Mouse (Mus musculus) liver, embryonic 11.5 days (tissue): ENCODE measurements around the gene Lce1f. TPM values are rescaled to one million over a fixed set of nuclear protein-coding genes. Genes with fewer than 3 reads are reported as not detected.

Source experiments
- ATAC-seq: fragments of 200-750 bp; cut with Nextera tagmentation; replicated peaks from 2 replicates; pipeline ENCODE4 v1.8.0; 2017; ENCODE audit warnings: moderate number of reproducible peaks, mild to moderate bottlenecking, moderate TSS enrichment, moderate library complexity; ENCODE audit not compliant: low FRiP score
- DNase-seq: peaks from one replicate; pipeline ENCODE4 v3.0.0-alpha.2; 2017; ENCODE audit warnings: low spot score
- H3K27ac ChIP-seq: fragments of 300-500 bp; sonication (generic); 2 replicates; pipeline ENCODE4 v1.5.1; 2014; ENCODE audit warnings: mild to moderate bottlenecking, low read depth, low read length, control low read depth
- H3K27me3 ChIP-seq: fragments of 300-500 bp; sonication (generic); replicated peaks from 2 replicates; pipeline ENCODE4 v1.6.1; 2014; ENCODE audit warnings: low read length, mixed read lengths; ENCODE audit not compliant: control insufficient read depth, insufficient read depth
- H3K36me3 ChIP-seq: fragments of 300-500 bp; sonication (generic); 2 replicates; pipeline ENCODE4 v1.6.1; 2014; ENCODE audit warnings: mild to moderate bottlenecking, low read length, moderate library complexity, mixed read lengths; ENCODE audit not compliant: control insufficient read depth, insufficient read depth
- H3K4me1 ChIP-seq: fragments of 300-500 bp; sonication (generic); replicated peaks from 2 replicates; pipeline ENCODE4 v1.6.1; 2014; ENCODE audit warnings: low read length, mixed read lengths; ENCODE audit not compliant: control insufficient read depth, insufficient read depth
- H3K4me2 ChIP-seq: fragments of 300-500 bp; sonication (generic); 2 replicates; pipeline ENCODE4 v1.6.1; 2014; ENCODE audit warnings: mild to moderate bottlenecking, control low read depth, moderate library complexity
- H3K4me3 ChIP-seq: fragments of 300-500 bp; sonication (generic); 2 replicates; pipeline ENCODE4 v1.5.1; 2014; ENCODE audit warnings: low read depth, low read length, control low read depth
- H3K9ac ChIP-seq: fragments of 300-500 bp; sonication (generic); 2 replicates; pipeline ENCODE4 v1.6.1; 2014; ENCODE audit warnings: low read depth, low read length, control low read depth
- H3K9me3 ChIP-seq: fragments of 300-500 bp; sonication (generic); 2 replicates; pipeline ENCODE4 v1.6.1; 2016; ENCODE audit warnings: low read length, inconsistent platforms, mixed read lengths; ENCODE audit not compliant: control insufficient read depth
- WGBS: fragments of 180-500 bp; shearing (Covaris S2); extraction: QIAGEN DNeasy Blood & Tissue Kit; methylation state at CpG from one replicate; pipeline ENCODE4 v1.1.7; 2014; 5-methylcytosine and 5-hydroxymethylcytosine counted together
- polyA plus RNA-seq: library from polyadenylated mRNA; unstranded; fragments of >200 nt; fragmentation: Nextera tagmentation; extraction: Ambion mirVana; gene quantifications from 2 replicates; pipeline ENCODE4 v1.2.1, GENCODE M21; 2014

Gene Lce1f
- not detected in 2 replicates for polyA plus RNA-seq

DNA sequence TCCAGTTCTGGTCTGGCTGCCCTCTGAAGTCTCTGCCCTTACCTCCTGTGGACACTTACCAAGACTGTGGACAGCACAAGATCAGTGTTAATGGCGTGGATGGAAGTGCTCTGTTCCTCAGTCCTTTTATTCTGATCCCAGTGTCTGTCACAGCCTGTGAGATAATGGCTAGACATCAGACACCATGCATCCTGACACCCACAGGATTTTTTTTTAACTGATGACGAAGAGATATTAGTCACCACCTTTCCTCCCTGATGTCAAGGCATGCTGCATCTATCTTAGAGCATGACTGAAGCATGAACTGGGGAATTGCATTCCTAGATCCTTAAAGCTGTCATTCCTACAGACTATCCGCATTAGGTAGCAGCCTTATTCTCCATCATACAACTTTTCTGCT lies at the start of gene Lce1f:
TSS of gene Lce1f (minus strand) at position 101 of the 400 bp plus-strand sequence.
- Histone ChIP-seq H3K4me2 (no peak within 1 kb of the TSS), H3K27ac (no peak within 1 kb of the TSS), H3K9ac (no peak within 1 kb of the TSS), H3K4me1 (no peaks in the 10 kb centered on the region), H3K27me3 (no peaks in the 10 kb centered on the region), H3K4me3 (no peak within 1 kb of the TSS), H3K36me3 (no peaks in the 10 kb centered on the region), H3K9me3 (no peaks in the 10 kb centered on the region)
- ATAC-seq (no peak), DNase-seq (no peak)
- 66% methylated on average over 3 of the region's 3 CpGs for WGBS

DNA sequence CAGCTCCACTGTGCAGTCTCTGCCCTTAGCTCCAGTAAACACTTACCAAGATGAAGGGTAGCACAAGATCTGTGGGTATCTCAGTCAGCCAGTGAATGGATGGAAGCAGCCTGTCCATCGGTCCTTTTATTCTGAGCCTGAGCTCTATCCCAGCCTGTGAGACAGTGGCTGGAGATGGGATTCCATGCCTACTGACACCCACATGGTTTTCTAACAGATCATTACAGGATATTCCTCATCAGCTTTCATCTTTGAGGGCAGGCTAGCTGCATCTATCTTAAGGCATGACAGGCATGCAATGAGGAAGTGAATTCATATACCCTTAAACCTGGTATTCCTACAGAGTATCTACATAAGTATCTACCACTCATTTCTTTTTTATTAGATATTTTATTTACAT lies 44.8 kb upstream of the Lce1f start, which contains the start of gene Lce1h:
TSS of gene Lce1h (minus strand) at position 101 of the 400 bp plus-strand sequence.
- DNase-seq = no peak
- H3K36me3 ChIP-seq = no peaks in the 10 kb centered on the region
- no peak for ATAC-seq

DNA sequence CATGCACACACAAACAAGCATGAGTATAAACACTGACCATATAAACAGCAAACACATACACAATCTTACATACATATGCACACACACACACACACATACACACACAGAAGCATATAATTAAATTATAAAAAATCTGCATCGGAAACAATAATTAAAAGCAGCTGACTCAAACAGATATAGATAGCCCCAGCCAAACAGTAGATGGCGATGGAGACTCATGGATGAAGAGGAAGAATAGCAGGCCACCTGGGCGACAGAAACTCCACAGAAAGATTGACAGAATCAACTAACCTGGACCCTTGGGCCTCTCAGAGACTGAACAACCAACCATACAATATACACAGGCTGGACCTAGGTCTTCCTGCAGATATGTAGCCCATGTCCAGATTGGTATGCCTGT lies 33.0 kb upstream of the Lce1f start:
- Histone ChIP-seq H3K4me2 (no peak overlapping the region), H3K27ac (no peak overlapping the region), H3K4me1 (no peaks in the 10 kb centered on the region), H3K4me3 (no peak overlapping the region), H3K36me3 (no peaks in the 10 kb centered on the region), H3K9ac (no peak overlapping the region), H3K27me3 (no peaks in the 10 kb centered on the region), H3K9me3 (no peaks in the 10 kb centered on the region)
- no peak for ATAC-seq
- 41% methylated on average over 3 of the region's 3 CpGs for WGBS
- no peak for DNase-seq

More for the DNA sequence above, 44.8 kb upstream of the Lce1f start, which contains the start of gene Lce1h:
- H3K27me3 ChIP-seq = no peaks in the 10 kb centered on the region
- 80% methylated on average over 1 of the region's 1 CpGs for WGBS
- no peaks in the 10 kb centered on the region for H3K9me3 ChIP-seq
- H3K9ac ChIP-seq = no peak within 1 kb of the TSS
- H3K4me2 ChIP-seq = no peak within 1 kb of the TSS
- H3K4me3 ChIP-seq = no peak within 1 kb of the TSS
- H3K27ac ChIP-seq = no peak within 1 kb of the TSS
- no peaks in the 10 kb centered on the region for H3K4me1 ChIP-seq

DNA sequence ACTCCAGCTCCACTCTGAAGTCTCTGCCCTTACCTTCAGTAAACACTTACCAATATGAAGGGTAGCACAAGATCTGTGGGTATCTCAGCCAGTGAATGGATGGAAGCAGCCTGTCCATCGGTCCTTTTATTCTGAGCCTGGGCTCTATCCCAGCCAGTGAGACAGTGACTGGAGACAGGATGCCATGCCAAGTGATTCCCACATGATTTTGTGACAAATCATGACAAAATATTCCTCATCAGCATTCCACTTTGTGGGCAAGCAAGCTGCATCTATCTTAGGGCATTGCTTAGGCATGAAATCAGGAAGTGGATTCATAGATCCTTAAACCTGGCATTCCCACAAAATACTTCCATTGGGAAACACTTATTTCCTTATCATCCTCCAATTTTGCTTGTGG lies 32.1 kb upstream of the Lce1f start, which contains the start of gene Lce1g:
TSS of gene Lce1g (minus strand) at position 101 of the 400 bp plus-strand sequence.
- no peak for DNase-seq
- H3K4me1 ChIP-seq = no peaks in the 10 kb centered on the region
- 70% methylated on average over 1 of the region's 1 CpGs for WGBS

DNA sequence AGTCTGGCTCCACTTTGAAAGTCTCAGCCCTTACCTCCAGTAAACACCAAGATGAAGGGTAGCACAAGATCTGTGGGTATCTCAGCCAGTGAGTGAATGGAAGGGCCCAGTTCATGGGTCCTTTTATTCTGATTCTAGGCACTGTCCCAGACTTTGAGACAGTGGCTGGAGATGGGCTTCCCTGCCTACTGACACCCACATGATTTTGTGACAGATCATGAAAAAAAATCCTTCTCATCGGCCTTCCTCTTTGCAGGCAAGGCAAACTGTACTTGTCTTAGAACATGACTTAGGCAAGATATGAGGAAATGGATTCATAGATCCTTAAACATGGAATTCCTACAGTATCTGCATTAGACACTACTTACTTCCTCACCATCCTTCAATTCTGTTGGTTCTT lies 18.8 kb upstream of the Lce1f start, which contains the start of gene Gm38119:
TSS of gene Gm38119 (minus strand) at position 101 of the 400 bp plus-strand sequence.
- H3K9ac ChIP-seq = no peak within 1 kb of the TSS
- H3K4me2 ChIP-seq = no peak within 1 kb of the TSS
- DNase-seq (no peak), ATAC-seq (no peak)
- no peaks in the 10 kb centered on the region for H3K27me3 ChIP-seq
- no peak within 1 kb of the TSS for H3K27ac ChIP-seq
- H3K4me3 ChIP-seq = no peak within 1 kb of the TSS
- WGBS = 46% methylated on average over 1 of the region's 1 CpGs
- no peaks in the 10 kb centered on the region for H3K4me1 ChIP-seq
- no peaks in the 10 kb centered on the region for H3K9me3 ChIP-seq
- no peaks in the 10 kb centered on the region for H3K36me3 ChIP-seq

More for the DNA sequence above, 32.1 kb upstream of the Lce1f start, which contains the start of gene Lce1g:
- no peaks in the 10 kb centered on the region for H3K9me3 ChIP-seq
- H3K4me2 ChIP-seq = no peak within 1 kb of the TSS
- no peak within 1 kb of the TSS for H3K4me3 ChIP-seq
- no peaks in the 10 kb centered on the region for H3K27me3 ChIP-seq
- no peak within 1 kb of the TSS for H3K27ac ChIP-seq
- H3K36me3 ChIP-seq = no peaks in the 10 kb centered on the region
- no peak within 1 kb of the TSS for H3K9ac ChIP-seq
- ATAC-seq = no peak

DNA sequence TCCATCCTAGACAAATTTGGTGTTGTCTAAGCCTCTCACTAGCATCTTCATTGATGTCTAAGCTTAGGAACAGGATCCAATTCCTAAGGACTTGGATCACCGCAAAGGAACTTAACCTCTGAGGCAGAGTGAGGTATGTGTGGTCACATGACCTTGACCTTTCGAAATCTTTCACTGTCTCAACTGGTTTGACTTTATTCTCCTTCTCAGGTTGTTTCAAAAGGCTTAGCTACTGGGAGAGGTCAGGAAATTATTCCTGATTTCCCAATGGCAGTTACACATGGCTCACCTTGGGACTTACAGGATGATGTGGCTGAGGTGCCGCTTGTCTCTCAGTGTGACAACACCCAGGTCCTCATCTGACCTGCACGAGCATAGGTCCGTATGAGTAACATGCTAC lies 2.5 kb upstream of the Lce1f start:
- no peaks in the 10 kb centered on the region for H3K9me3 ChIP-seq
- 78% methylated on average over 5 of the region's 5 CpGs for WGBS
- no peak for DNase-seq
- no peaks in the 10 kb centered on the region for H3K36me3 ChIP-seq
- H3K9ac ChIP-seq = no peak overlapping the region
- no peaks in the 10 kb centered on the region for H3K27me3 ChIP-seq
- no peak overlapping the region for H3K27ac ChIP-seq
- no peak for ATAC-seq
- no peak overlapping the region for H3K4me3 ChIP-seq
- H3K4me1 ChIP-seq = no peaks in the 10 kb centered on the region
- no peak overlapping the region for H3K4me2 ChIP-seq

DNA sequence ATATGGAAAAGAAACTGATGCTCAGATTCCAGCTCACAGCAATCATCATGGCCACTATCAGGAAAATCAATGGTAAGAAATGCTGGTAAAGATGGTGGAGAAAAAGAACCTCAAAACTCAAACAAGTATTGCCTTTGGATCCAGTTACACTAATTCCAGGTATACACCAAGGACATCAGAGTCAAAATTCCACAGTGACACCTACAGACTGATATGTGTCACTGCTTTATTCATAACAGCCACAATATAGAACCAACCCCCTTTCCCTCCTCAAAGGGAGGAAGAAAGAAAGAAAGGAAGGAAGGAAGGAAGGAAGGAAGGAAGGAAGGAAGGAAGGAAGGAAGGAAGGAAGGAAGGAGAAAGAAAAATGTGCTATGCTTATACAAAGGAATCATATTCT lies 5.0 kb downstream of the Lce1f start:
- no peak overlapping the region for H3K9ac ChIP-seq
- no peak overlapping the region for H3K4me3 ChIP-seq
- no peaks in the 10 kb centered on the region for H3K36me3 ChIP-seq
- no peak for DNase-seq
- no peak overlapping the region for H3K27ac ChIP-seq
- no peak overlapping the region for H3K4me2 ChIP-seq
- H3K9me3 ChIP-seq = no peaks in the 10 kb centered on the region
- no peaks in the 10 kb centered on the region for H3K4me1 ChIP-seq
- ATAC-seq = no peak
- H3K27me3 ChIP-seq = no peaks in the 10 kb centered on the region

DNA sequence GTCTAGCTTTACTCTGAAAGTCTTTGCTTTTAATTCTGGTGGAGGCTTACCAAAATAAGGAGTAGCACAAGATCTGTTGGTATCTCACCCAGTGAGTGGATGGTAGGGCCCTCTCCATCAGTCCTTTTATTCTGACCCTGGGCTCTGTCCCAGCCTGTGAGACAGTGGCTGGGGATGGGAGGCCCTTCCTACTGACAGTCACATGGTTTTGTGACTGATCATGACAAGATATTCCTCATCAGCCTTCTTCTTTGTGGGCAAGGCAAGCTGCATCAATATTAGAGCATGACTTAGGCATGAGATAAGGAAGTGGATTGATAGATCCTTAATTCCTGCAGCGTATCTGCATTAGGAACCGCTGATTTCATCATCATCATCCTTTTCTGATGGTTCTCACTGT lies 11.2 kb downstream of the Lce1f start, which contains the start of gene Lce1e:
TSS of gene Lce1e (minus strand) at position 101 of the 400 bp plus-strand sequence.
- H3K4me1 ChIP-seq = no peaks in the 10 kb centered on the region
- no peaks in the 10 kb centered on the region for H3K27me3 ChIP-seq
- H3K27ac ChIP-seq = no peak within 1 kb of the TSS
- ATAC-seq (no peak; the same call in 1 of the 2 replicates), DNase-seq (no peak)
- H3K4me2 ChIP-seq = no peak within 1 kb of the TSS
- no peaks in the 10 kb centered on the region for H3K9me3 ChIP-seq
- H3K9ac ChIP-seq = no peak within 1 kb of the TSS
- WGBS = 75% methylated on average over 2 of the region's 2 CpGs
- H3K36me3 ChIP-seq = no peaks in the 10 kb centered on the region
- H3K4me3 ChIP-seq = no peak within 1 kb of the TSS

DNA sequence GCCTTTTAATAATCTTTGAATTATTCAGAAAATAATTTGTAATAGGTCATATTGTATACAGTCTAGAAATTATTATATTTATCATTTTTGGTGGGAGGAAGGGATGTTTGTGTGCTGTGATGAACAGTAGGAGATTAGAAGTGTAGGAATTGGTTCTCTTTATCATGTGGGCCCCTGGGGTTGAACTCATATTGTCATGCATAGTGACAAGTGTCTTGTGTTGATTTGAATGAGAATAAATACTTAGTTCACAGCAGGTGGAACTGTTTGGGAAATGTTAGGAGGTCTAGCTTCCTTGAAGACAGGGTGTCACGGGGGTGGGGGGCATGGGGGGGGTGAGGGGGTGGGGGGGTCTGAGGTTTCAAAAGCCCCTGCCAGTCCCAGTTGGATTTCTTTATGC lies 25.5 kb downstream of the Lce1f start:
- Histone ChIP-seq H3K36me3 (no peaks in the 10 kb centered on the region), H3K9ac (no peak overlapping the region), H3K4me1 (no peaks in the 10 kb centered on the region), H3K4me3 (no peak overlapping the region), H3K27me3 (no peaks in the 10 kb centered on the region), H3K4me2 (no peak overlapping the region), H3K9me3 (no peaks in the 10 kb centered on the region), H3K27ac (no peak overlapping the region)
- 31% methylated on average over 1 of the region's 1 CpGs for WGBS
- ATAC-seq (no peak), DNase-seq (no peak)
